Mouse (Mus musculus): ENCODE results near the gene Olfr1377. TPM values are rescaled to one million over a fixed set of nuclear protein-coding genes. Genes with fewer than 3 reads are reported as not detected.

Gene Olfr1377
- polyA plus RNA-seq, 1 experiment from 2014 or later, result not detected

- no peaks in the 10 kb centered on the region for H3K9me3 ChIP-seq (ENCODE audit: control insufficient read depth)
- no peak overlapping the region for H3K4me2 ChIP-seq (replicated peaks; ENCODE audit: low read depth)
- no peak overlapping the region for H3K9ac ChIP-seq (ENCODE audit: low read depth, low read length)
- H3K4me1 ChIP-seq (replicated peaks; ENCODE audit: control insufficient read depth, insufficient read depth, low read length), result no peaks in the 10 kb centered on the region
- H3K36me3 ChIP-seq (ENCODE audit: control insufficient read depth, insufficient read depth), result no peaks in the 10 kb centered on the region
- no peaks in the 10 kb centered on the region for H3K27me3 ChIP-seq (replicated peaks; ENCODE audit: control insufficient read depth, insufficient read depth, low read length)
- H3K27ac ChIP-seq (ENCODE audit: low read depth, low read length), result no peak overlapping the region
- H3K4me3 ChIP-seq (ENCODE audit: low read depth, low read length), result no peak overlapping the region
- TF ChIP-seq CTCF (IDR thresholded peaks at IDR 0.05; ENCODE audit: low read depth), result no peak
- ATAC-seq, result no peak
- 74% methylated on average over 2 of the region's 2 CpGs for WGBS
Measured at GRCm38 (mm10) chr11:51035951-51036350, 54.2 kb downstream of the Olfr1377 start.

Other genes starting within 250 kb of the Olfr1377 start
- gene Zfp354c, start 154.2 kb upstream of the Olfr1377 start, polyA plus RNA-seq (2015; fragmentation: Nextera tagmentation; extraction: Ambion mirVana), result 3.4 and 3.5 TPM in 2 replicates
- gene Zfp879, start 140.4 kb upstream of the Olfr1377 start, polyA plus RNA-seq (2015; fragmentation: Nextera tagmentation; extraction: Ambion mirVana), result 0.08 and 0.18 TPM in 2 replicates
- not detected in 2 replicates for gene Grm6, start 131.3 kb upstream of the Olfr1377 start, polyA plus RNA-seq (2015; fragmentation: Nextera tagmentation; extraction: Ambion mirVana)
- 1.1 and 1.2 TPM in 2 replicates for gene Zfp454, start 94.3 kb upstream of the Olfr1377 start, polyA plus RNA-seq (2015; fragmentation: Nextera tagmentation; extraction: Ambion mirVana)
- gene Zfp2, start 65.8 kb upstream of the Olfr1377 start, polyA plus RNA-seq (2015; fragmentation: Nextera tagmentation; extraction: Ambion mirVana), result 2.1 and 2.7 TPM in 2 replicates
- 0.54 and 0.63 TPM in 2 replicates for gene Zfp354b, start 50.3 kb upstream of the Olfr1377 start, polyA plus RNA-seq (2015; fragmentation: Nextera tagmentation; extraction: Ambion mirVana)
- not detected in 2 replicates for gene 4933414I15Rik, start 38.2 kb upstream of the Olfr1377 start, polyA plus RNA-seq (2015; fragmentation: Nextera tagmentation; extraction: Ambion mirVana)
- not detected in 2 replicates for gene Prop1, start 28.2 kb upstream of the Olfr1377 start, polyA plus RNA-seq (2015; fragmentation: Nextera tagmentation; extraction: Ambion mirVana)
- not detected in 2 replicates for gene Olfr1378, start 15.4 kb upstream of the Olfr1377 start, polyA plus RNA-seq (2015; fragmentation: Nextera tagmentation; extraction: Ambion mirVana)
- gene Olfr51, start 21.6 kb downstream of the Olfr1377 start, polyA plus RNA-seq (2015; fragmentation: Nextera tagmentation; extraction: Ambion mirVana), result not detected in 2 replicates
- not detected in 2 replicates for gene Olfr54, start 32.3 kb downstream of the Olfr1377 start, polyA plus RNA-seq (2015; fragmentation: Nextera tagmentation; extraction: Ambion mirVana)
- gene Olfr1375, start 66.1 kb downstream of the Olfr1377 start, polyA plus RNA-seq (2015; fragmentation: Nextera tagmentation; extraction: Ambion mirVana), result not detected in 2 replicates
- gene Zfp354a, start 77.3 kb downstream of the Olfr1377 start, polyA plus RNA-seq (2015; fragmentation: Nextera tagmentation; extraction: Ambion mirVana), result 2.3 and 2.6 TPM in 2 replicates
- not detected in 2 replicates for gene Gm12569, start 238.5 kb downstream of the Olfr1377 start, polyA plus RNA-seq (2015; fragmentation: Nextera tagmentation; extraction: Ambion mirVana)

Data from intestine, postnatal 0 days (tissue).